In the genomic region with DNA sequence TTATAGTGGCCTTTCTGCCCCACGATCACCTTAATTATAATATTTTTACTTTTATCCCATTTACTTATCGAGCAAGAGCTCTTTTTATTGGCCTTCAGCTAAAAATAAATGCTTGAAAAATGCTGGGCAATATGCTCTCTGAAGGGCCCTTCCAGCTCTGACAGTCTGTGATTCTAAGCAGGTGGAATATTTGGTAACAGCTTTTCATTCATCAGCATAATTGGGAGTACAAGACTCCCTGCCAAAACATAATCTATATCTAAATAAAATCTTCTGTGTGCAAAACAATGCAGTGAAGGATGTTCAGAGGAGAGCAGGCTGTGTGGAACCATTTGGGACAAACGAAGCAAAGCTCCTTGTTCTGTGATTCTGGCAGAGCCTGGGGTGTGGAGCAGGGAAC, we compare ENCODE assay signal across 8 mouse cellular contexts.
"Had no signal": no experiment of that assay in that cellular context is flagged by ENCODE, and none has a peak within 500 bp of the region (broad histone marks: within the 10 kb centered on the region; RNA-seq: fewer than 3 reads in every experiment).

No protein-coding gene starts in this region.

- H3K4me3 ChIP-seq: kidney, embryonic 15.5 days; limb, embryonic 10.5 days; limb, embryonic 13.5 days; liver, embryonic 12.5 days; liver, embryonic 15.5 days; lung, embryonic 15.5 days; megakaryocyte, embryonic 14.5 days had no signal

- H3K9ac ChIP-seq: kidney, embryonic 15.5 days; limb, embryonic 13.5 days; liver, embryonic 12.5 days; liver, embryonic 15.5 days; lung, embryonic 15.5 days had no signal

- H3K27ac ChIP-seq: kidney, embryonic 15.5 days; limb, embryonic 10.5 days; limb, embryonic 13.5 days; liver, embryonic 12.5 days; liver, embryonic 15.5 days; lung, embryonic 15.5 days had no signal

- H3K9me3 ChIP-seq: kidney, embryonic 15.5 days; limb, embryonic 10.5 days; limb, embryonic 13.5 days; liver, embryonic 12.5 days; liver, embryonic 15.5 days; lung, embryonic 15.5 days had no signal

- ATAC-seq: liver, embryonic 12.5 days had no signal

- H3K27me3 ChIP-seq: kidney, embryonic 15.5 days; limb, embryonic 13.5 days; liver, embryonic 12.5 days; liver, embryonic 15.5 days; lung, embryonic 15.5 days; megakaryocyte, embryonic 14.5 days had no signal

- H3K4me1 ChIP-seq: kidney, embryonic 15.5 days; limb, embryonic 13.5 days; liver, embryonic 12.5 days; liver, embryonic 15.5 days; lung, embryonic 15.5 days; megakaryocyte, embryonic 14.5 days had no signal

- H3K36me3 ChIP-seq: kidney, embryonic 15.5 days; limb, embryonic 10.5 days; limb, embryonic 13.5 days; liver, embryonic 12.5 days; liver, embryonic 15.5 days; lung, embryonic 15.5 days had no signal

- H3K4me2 ChIP-seq: kidney, embryonic 15.5 days; limb, embryonic 13.5 days; liver, embryonic 12.5 days; liver, embryonic 15.5 days; lung, embryonic 15.5 days; midbrain, embryonic 11.5 days had no signal
